Mouse (Mus musculus): Measurements from ENCODE around the gene Atraid.

DNA sequence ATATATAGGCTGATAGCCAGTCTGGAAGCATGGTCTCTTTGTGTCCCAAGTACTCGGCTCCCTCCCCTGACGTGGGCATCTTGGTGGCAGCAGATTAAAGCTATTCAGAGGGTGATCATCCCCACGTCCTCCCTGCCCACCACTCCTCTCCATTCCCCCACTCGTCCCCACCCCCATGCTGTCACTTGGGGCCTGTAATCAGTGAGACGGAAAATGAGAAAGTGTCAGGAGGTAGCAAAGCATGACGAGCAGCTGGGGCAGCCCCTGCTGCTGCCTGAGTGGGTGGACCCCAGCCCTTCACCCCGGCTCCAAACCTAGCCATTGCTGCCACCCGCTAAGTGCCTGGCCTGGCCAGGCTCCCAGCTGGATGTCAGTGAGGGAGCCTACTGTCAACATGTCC, 35.8 kb downstream of the Atraid start:
- TF ChIP-seq POLR2A (IDR thresholded peaks at IDR 0.05; ENCODE audit: control insufficient read depth in 1 of 2, insufficient read depth in 1 of 2, low read depth in 1 of 2, low read length in 2 of 2, poor library complexity in 1 of 2) (no peak), UBTF (IDR thresholded peaks at IDR 0.05; ENCODE audit: borderline replicate concordance, insufficient read depth, low read depth, low read length) (no peak), CTCF (IDR thresholded peaks at IDR 0.05 in 2 of 3, conservative IDR thresholded peaks at IDR 0.05 in 1 of 3; ENCODE audit: control insufficient read depth in 1 of 3, insufficient read depth in 1 of 3, low read depth in 2 of 3, low read length in 3 of 3, poor library complexity in 1 of 3, severe bottlenecking in 1 of 3) (no peak), GATA1 (IDR thresholded peaks at IDR 0.05; ENCODE audit: low read depth, low read length) (no peak), HCFC1 (IDR thresholded peaks at IDR 0.05; ENCODE audit: low read depth, low read length) (no peak), BHLHE40 (IDR thresholded peaks at IDR 0.05; ENCODE audit: borderline replicate concordance, low read depth, low read length) (no peak), ZNF384 (IDR thresholded peaks at IDR 0.05; ENCODE audit: low read depth, low read length) (no peak), JUND (IDR thresholded peaks at IDR 0.05; ENCODE audit: low read depth, low read length) (no peak), ZKSCAN1 (IDR thresholded peaks at IDR 0.05; ENCODE audit: low read depth, low read length) (no peak), SIN3A (IDR thresholded peaks at IDR 0.05; ENCODE audit: low read length) (no peak), EP300 (IDR thresholded peaks at IDR 0.05; ENCODE audit: low read depth in 1 of 2, low read length in 2 of 2) (no peak), NELFE (IDR thresholded peaks at IDR 0.05; ENCODE audit: low read depth, low read length) (no peak)

Measured in MEL (cell line).